Mouse (Mus musculus) urinary bladder, adult 18-20 months (tissue): ENCODE measurements around the gene Dis3l2.

Experiments used
- DNase-seq, 2 experiments: peaks; one replicate each; pipeline ENCODE4 v3.0.0; 2022; ENCODE audit warnings: low spot score in 2 of 2, mixed read lengths in 2 of 2

Dis3l2 gene

GRCm38 (mm10) chr1:86733160-86733821 lies 29.7 kb downstream of the Dis3l2 start:
- DNase-seq = no peak

- DNase-seq = no peak
Observed at GRCm38 (mm10) chr1:86736414-86736813, 32.8 kb downstream of the Dis3l2 start.

- no peak for DNase-seq
Observed at GRCm38 (mm10) chr1:86742896-86743295, 39.3 kb downstream of the Dis3l2 start.

- no peak for DNase-seq
Observed at GRCm38 (mm10) chr1:86747034-86747433, 43.4 kb downstream of the Dis3l2 start.

- DNase-seq = no peak
Observed at GRCm38 (mm10) chr1:86750094-86750493, 46.5 kb downstream of the Dis3l2 start.

GRCm38 (mm10) chr1:86753416-86753815 lies 49.8 kb downstream of the Dis3l2 start:
- DNase-seq = no peak

- no peak for DNase-seq
Observed at GRCm38 (mm10) chr1:86754335-86754734, 50.7 kb downstream of the Dis3l2 start.

GRCm38 (mm10) chr1:86758091-86758490 lies 54.5 kb downstream of the Dis3l2 start:
- no peak for DNase-seq

GRCm38 (mm10) chr1:86762161-86762560 lies 58.6 kb downstream of the Dis3l2 start:
- no peak for DNase-seq

GRCm38 (mm10) chr1:86801241-86801640 lies 97.6 kb downstream of the Dis3l2 start:
- no peak for DNase-seq

GRCm38 (mm10) chr1:86811756-86812155 lies 108.1 kb downstream of the Dis3l2 start:
- DNase-seq = no peak

- DNase-seq = no peak
Observed at GRCm38 (mm10) chr1:86822266-86822665, 118.7 kb downstream of the Dis3l2 start.

GRCm38 (mm10) chr1:86834351-86834987 lies 130.9 kb downstream of the Dis3l2 start:
- DNase-seq = no peak

- no peak for DNase-seq
Observed at GRCm38 (mm10) chr1:86834988-86835387, 131.4 kb downstream of the Dis3l2 start.

GRCm38 (mm10) chr1:86850754-86851153 lies 147.1 kb downstream of the Dis3l2 start:
- DNase-seq = no peak

- DNase-seq = no peak
Observed at GRCm38 (mm10) chr1:86858876-86859275, 155.3 kb downstream of the Dis3l2 start.

- no peak for DNase-seq
Observed at GRCm38 (mm10) chr1:86859371-86859770, 155.8 kb downstream of the Dis3l2 start.

- no peak for DNase-seq
Observed at GRCm38 (mm10) chr1:86873745-86874144, 170.1 kb downstream of the Dis3l2 start.

GRCm38 (mm10) chr1:86878743-86879142 lies 175.1 kb downstream of the Dis3l2 start:
- DNase-seq = no peak

GRCm38 (mm10) chr1:86879547-86879946 lies 175.9 kb downstream of the Dis3l2 start:
- DNase-seq = no peak

GRCm38 (mm10) chr1:86887060-86887459 lies 183.5 kb downstream of the Dis3l2 start:
- DNase-seq = no peak

- DNase-seq = no peak
Observed at GRCm38 (mm10) chr1:86912481-86912880, 208.9 kb downstream of the Dis3l2 start.

GRCm38 (mm10) chr1:86913896-86914295 lies 210.3 kb downstream of the Dis3l2 start:
- DNase-seq = no peak

- no peak for DNase-seq
Observed at GRCm38 (mm10) chr1:86914697-86915096, 211.1 kb downstream of the Dis3l2 start.
